Mouse (Mus musculus) kidney, embryonic 15.5 days (tissue): ENCODE results near the gene Klhl29. TPM values are rescaled to one million over a fixed set of nuclear protein-coding genes. Genes with fewer than 3 reads are reported as not detected.
A peak's percentile ranks its signal among the peaks of the same experiment; 100 is the strongest.

ENCODE experiments used
- ATAC-seq: fragments of 200-750 bp; cut with Nextera tagmentation; replicated peaks from 2 replicates; pipeline ENCODE4 v1.8.0; 2017; ENCODE audit warnings: moderate TSS enrichment; ENCODE audit not compliant: low FRiP score
- H3K27ac ChIP-seq: fragments of 300-500 bp; sonication (generic); 2 replicates; pipeline ENCODE4 v1.5.1; 2015; ENCODE audit warnings: mild to moderate bottlenecking, inconsistent platforms
- H3K27me3 ChIP-seq: fragments of 300-500 bp; sonication (generic); 2 replicates; pipeline ENCODE4 v1.6.1; 2015; ENCODE audit warnings: inconsistent platforms
- H3K36me3 ChIP-seq: fragments of 300-500 bp; sonication (generic); 2 replicates; pipeline ENCODE4 v1.6.1; 2015; ENCODE audit warnings: inconsistent platforms
- H3K4me1 ChIP-seq: fragments of 300-500 bp; sonication (generic); 2 replicates; pipeline ENCODE4 v1.6.1; 2015; ENCODE audit warnings: inconsistent platforms
- H3K4me2 ChIP-seq: fragments of 300-500 bp; sonication (generic); 2 replicates; pipeline ENCODE4 v1.6.1; 2015; ENCODE audit warnings: moderate library complexity, mild to moderate bottlenecking, inconsistent platforms
- H3K4me3 ChIP-seq: fragments of 300-500 bp; sonication (generic); replicated peaks from 2 replicates; pipeline ENCODE4 v1.5.1; 2015; ENCODE audit warnings: mild to moderate bottlenecking, inconsistent platforms
- H3K9ac ChIP-seq: fragments of 300-500 bp; sonication (generic); 2 replicates; pipeline ENCODE4 v1.6.1; 2015; ENCODE audit warnings: mild to moderate bottlenecking, inconsistent platforms
- H3K9me3 ChIP-seq: fragments of 300-500 bp; sonication (generic); replicated peaks from 2 replicates; pipeline ENCODE4 v1.6.1; 2016; ENCODE audit warnings: inconsistent platforms
- WGBS: fragments of 180-500 bp; shearing (Covaris S2); methylation state at CpG from one replicate; pipeline ENCODE4 v1.1.7; 2015; ENCODE audit warnings: mixed read lengths; 5-methylcytosine and 5-hydroxymethylcytosine counted together
- polyA plus RNA-seq: library from polyadenylated mRNA; unstranded; fragments of >200 nt; fragmentation: Nextera tagmentation; extraction: Ambion mirVana; gene quantifications from 2 replicates; pipeline ENCODE4 v1.2.1, GENCODE M21; 2015

Klhl29 gene
- polyA plus RNA-seq, 1 experiment from 2014 or later = 0.64 TPM

DNA sequence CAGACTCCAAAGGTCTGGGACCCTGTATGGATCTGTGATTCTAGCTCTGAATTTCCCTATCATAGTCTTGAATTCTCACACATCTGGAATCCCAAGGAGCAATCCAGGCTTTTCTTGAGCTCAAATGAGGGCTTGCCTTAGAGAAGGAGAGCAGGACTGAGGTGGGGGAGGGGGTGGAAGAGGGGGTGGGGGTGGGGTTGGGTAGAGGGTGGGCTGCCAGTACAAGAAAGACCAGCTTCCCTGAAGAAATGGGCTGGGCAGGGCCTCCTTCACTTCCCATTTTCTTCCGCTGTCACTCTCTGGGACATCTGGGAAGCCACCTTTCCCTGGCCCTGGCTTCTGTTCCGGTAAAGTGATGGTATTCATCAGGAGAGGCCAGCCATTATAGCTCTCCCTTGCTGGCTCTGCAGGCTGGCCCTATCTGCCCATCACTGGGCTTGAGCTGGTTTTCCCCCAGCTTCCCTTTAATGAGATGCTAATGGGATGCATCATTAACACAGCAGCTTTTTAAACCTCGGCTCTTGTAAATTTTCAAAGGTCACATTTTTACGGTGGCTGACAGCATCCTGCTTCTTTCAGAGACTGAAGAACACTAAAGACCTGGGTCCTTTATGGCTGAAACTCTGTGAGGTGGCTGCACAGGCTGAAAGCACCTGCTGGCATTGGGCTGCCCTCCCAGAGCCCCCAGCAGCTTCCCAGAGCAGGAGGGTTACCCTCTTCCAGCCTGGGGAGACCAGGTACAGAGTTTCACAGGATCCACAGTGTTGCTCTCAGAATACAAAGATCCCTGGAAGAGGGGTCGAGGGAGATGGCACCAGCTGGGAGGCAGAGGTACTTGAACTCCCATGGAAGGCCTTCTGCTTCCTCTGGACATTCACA is 231.3 kb downstream of the Klhl29 start:
- H3K4me1 ChIP-seq = peaks cover 8% of the 10 kb centered on the region; the same call in 1 of the 2 replicates
- H3K4me2 ChIP-seq = no peak overlapping the region
- H3K4me3 ChIP-seq = no peak overlapping the region
- H3K9ac ChIP-seq = no peak overlapping the region
- H3K27ac ChIP-seq = no peak overlapping the region
- H3K9me3 ChIP-seq = no peaks in the 10 kb centered on the region
- no peak for ATAC-seq
- no peaks in the 10 kb centered on the region for H3K27me3 ChIP-seq
- 36% methylated on average over 5 of the region's 5 CpGs for WGBS
- no peaks in the 10 kb centered on the region for H3K36me3 ChIP-seq

DNA sequence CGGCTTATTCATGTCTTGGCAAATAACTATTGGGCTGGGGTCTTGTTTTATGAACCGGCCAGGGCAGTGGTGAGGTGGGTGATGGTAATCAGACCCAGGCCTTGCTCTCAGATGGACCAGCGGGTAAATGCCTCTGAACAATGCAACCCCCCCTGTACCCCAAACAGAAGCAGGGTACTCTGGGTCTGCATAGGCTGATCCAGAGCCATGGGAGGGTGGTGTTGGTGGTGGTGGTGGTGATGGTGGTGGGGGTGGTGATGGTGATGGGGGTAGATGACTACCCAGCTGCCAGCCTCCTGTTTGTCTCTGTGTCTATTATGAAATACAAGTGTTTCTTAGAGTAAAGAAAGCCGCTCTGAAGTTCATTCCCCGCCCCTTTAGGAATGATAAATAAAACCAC is 232.3 kb downstream of the Klhl29 start:
- Histone ChIP-seq H3K9ac (no peak overlapping the region), H3K27ac (no peak overlapping the region), H3K4me3 (no peak overlapping the region), H3K4me2 (no peak overlapping the region), H3K27me3 (no peaks in the 10 kb centered on the region), H3K4me1 (peaks cover 8% of the 10 kb centered on the region; the same call in 1 of the 2 replicates), H3K36me3 (no peaks in the 10 kb centered on the region), H3K9me3 (no peaks in the 10 kb centered on the region)
- WGBS = 66% methylated on average over 5 of the region's 5 CpGs
- ATAC-seq = no peak

DNA sequence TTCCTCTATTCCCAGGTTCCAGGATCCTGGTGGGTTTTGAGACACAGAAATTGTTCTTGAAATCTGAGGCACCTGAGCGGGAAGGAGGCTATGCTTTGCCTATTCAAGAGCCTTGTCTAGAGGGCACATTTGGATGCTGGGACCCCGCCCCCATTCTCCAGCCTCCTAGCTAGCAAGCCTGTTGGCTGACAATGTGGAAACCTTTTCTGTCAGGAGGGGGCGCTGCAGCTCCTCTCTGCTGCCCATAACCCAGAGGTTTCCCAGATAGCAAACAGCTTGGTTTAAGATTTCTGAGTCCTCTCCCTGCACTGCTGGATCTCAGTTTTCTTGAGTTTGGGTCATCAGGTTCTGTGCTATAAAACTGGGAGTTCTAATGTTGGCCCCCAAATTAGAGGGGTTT is 232.7 kb downstream of the Klhl29 start:
- H3K9ac ChIP-seq = no peak overlapping the region
- no peaks in the 10 kb centered on the region for H3K9me3 ChIP-seq
- ATAC-seq = peak; percentile 55; the same call in 1 of the 2 replicates
- H3K27me3 ChIP-seq = no peaks in the 10 kb centered on the region
- H3K4me1 ChIP-seq = peaks cover 8% of the 10 kb centered on the region; the same call in 1 of the 2 replicates
- no peaks in the 10 kb centered on the region for H3K36me3 ChIP-seq
- H3K4me2 ChIP-seq = no peak overlapping the region
- H3K27ac ChIP-seq = no peak overlapping the region
- whole genome bisulfite sequencing = 15% methylated on average over 3 of the region's 3 CpGs
- H3K4me3 ChIP-seq = no peak overlapping the region

DNA sequence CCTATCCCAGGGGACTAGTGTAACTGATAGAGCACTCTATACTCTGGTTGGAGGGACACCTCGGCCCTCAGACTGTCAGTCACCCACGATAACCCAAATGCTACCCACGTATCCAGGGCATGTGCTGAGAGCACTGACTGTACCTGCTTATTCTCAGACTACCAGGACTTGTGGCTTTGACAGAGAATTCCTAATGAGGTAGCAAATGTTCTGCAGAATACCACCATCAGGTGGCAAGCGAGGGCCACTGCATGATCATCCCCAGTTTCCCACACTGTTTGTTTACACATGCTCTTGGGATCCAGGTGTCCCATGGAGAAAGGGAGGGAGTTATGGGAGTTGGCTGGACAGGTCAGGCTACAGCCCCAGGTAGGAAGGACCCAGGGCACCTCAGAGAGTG is 234.4 kb downstream of the Klhl29 start:
- H3K36me3 ChIP-seq = no peaks in the 10 kb centered on the region
- H3K27me3 ChIP-seq = no peaks in the 10 kb centered on the region
- H3K27ac ChIP-seq = no peak overlapping the region
- H3K4me1 ChIP-seq = peaks cover 8% of the 10 kb centered on the region; the same call in 1 of the 2 replicates
- no peak for ATAC-seq
- no peaks in the 10 kb centered on the region for H3K9me3 ChIP-seq
- H3K4me3 ChIP-seq = no peak overlapping the region
- WGBS = 62% methylated on average over 4 of the region's 4 CpGs
- no peak overlapping the region for H3K4me2 ChIP-seq
- H3K9ac ChIP-seq = no peak overlapping the region

DNA sequence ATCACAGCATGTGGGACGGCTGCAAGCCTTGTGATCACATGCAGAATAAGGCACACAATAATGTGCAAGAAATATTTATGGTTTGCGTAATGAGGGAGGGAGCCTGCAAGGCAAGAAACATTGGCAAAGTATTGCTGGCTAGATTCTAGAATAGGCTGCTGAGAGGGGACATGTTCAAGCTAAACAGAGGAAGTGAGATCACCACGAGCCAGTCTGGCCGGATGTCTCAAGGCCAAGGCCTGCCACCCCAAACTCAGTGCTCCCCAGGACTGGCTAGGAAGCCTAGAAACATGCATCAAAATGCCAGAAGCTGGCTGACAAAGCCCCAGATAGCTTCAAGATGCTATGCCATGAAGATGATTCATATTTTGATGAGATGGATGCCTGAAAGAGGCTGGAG is 236.2 kb downstream of the Klhl29 start:
- WGBS = 66% methylated on average over 4 of the region's 4 CpGs
- Histone ChIP-seq H3K9ac (no peak overlapping the region), H3K4me2 (no peak overlapping the region), H3K27me3 (no peaks in the 10 kb centered on the region), H3K9me3 (no peaks in the 10 kb centered on the region), H3K27ac (no peak overlapping the region), H3K4me3 (no peak overlapping the region), H3K36me3 (no peaks in the 10 kb centered on the region), H3K4me1 (peaks cover 8% of the 10 kb centered on the region; the same call in 1 of the 2 replicates)
- ATAC-seq = no peak

DNA sequence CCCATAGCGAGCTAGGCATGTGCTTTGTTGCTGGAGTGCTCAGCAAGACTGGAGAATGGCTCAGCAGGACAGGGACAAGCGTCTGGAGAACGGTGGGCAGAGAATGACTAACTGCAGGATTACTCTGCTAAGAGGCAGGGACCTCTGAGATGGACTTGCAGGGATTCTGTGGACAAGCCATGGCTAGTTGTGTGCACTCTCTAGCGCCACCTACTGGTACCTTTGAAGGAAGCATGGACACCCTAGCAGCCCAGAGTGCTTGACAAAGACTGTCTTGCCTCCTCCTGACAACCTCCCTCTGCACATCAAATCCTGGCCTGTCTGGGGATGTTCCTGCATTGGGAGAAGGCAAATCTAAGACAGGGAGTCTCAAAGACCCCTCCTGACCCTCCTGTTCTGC is 239.2 kb downstream of the Klhl29 start:
- peak; percentile 59; the same call in 1 of the 2 replicates for ATAC-seq
- 29% methylated on average over 4 of the region's 4 CpGs for WGBS

DNA sequence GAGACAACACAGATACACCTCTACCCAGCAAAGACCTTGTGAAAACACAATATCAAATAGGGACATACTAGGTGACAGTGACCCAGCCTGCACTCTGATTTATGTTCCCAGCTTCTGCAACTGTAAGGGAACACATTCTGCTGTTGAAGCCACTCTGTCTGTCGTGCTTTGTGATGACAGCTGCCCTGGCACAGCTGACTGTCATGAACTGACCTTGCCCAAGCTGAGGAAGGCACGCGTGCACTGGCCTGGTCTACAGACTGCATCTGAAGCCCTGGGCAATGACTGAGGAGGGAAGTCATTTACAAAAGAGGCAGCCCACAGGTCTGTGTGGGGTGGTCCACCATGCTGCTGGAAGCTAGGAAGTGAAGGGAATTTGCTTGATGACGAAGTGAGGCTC is 246.3 kb downstream of the Klhl29 start:
- Histone ChIP-seq H3K9ac (no peak overlapping the region), H3K27ac (no peak overlapping the region), H3K4me1 (no peaks in the 10 kb centered on the region), H3K4me2 (no peak overlapping the region), H3K9me3 (no peaks in the 10 kb centered on the region), H3K27me3 (no peaks in the 10 kb centered on the region), H3K4me3 (no peak overlapping the region), H3K36me3 (no peaks in the 10 kb centered on the region)
- 76% methylated on average over 4 of the region's 4 CpGs for WGBS
- no peak for ATAC-seq

More for the DNA sequence above, 239.2 kb downstream of the Klhl29 start:
- Histone ChIP-seq H3K4me3 (no peak overlapping the region), H3K27me3 (no peaks in the 10 kb centered on the region), H3K36me3 (no peaks in the 10 kb centered on the region), H3K9me3 (no peaks in the 10 kb centered on the region), H3K4me1 (no peaks in the 10 kb centered on the region), H3K4me2 (no peak overlapping the region), H3K9ac (no peak overlapping the region), H3K27ac (no peak overlapping the region)

DNA sequence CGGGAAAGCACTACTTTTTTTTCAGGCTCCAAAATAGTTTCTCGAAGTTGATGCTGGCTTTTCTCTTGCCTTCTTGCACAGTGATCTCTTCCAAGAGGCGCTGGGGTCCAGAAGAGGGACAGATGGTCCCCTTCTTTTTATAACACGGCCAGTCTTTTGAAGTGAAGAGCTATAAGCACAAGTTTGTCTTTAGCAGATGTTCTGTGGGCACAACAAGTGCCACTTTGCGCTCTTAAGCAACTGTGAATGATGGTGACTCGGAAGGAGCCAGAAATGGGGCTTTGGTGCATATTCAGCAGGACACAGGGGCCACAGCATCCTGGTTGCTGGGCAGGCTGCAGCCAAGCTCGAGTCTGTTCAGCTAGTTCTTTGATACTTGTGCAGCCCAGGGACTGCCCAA is 249.6 kb downstream of the Klhl29 start:
- Histone ChIP-seq H3K4me3 (no peak overlapping the region), H3K4me1 (no peaks in the 10 kb centered on the region), H3K9me3 (no peaks in the 10 kb centered on the region), H3K36me3 (no peaks in the 10 kb centered on the region), H3K27me3 (no peaks in the 10 kb centered on the region), H3K4me2 (no peak overlapping the region), H3K9ac (no peak overlapping the region), H3K27ac (no peak overlapping the region)
- 67% methylated on average over 7 of the region's 7 CpGs for WGBS
- ATAC-seq = no peak

DNA sequence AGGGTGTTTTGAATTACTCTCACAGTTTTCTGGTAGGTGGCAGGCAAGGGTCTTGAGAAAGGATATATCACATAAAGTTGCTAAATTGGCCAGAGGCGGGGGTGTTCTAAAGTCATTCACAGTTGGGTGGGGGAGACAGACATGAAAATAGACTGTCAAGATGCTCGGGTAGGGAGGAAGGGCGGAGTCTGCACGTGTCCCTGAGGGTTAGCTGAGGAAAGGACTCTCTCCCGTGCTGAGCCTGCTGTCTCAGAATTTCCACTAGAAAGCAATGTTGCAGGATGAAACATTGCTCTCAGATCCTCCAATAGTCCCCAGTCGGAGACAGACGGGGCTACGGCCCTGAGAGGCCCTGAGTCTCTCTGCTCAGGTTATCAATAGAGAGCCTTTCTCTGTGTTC is 252.5 kb downstream of the Klhl29 start:
- WGBS = 39% methylated on average over 8 of the region's 8 CpGs

DNA sequence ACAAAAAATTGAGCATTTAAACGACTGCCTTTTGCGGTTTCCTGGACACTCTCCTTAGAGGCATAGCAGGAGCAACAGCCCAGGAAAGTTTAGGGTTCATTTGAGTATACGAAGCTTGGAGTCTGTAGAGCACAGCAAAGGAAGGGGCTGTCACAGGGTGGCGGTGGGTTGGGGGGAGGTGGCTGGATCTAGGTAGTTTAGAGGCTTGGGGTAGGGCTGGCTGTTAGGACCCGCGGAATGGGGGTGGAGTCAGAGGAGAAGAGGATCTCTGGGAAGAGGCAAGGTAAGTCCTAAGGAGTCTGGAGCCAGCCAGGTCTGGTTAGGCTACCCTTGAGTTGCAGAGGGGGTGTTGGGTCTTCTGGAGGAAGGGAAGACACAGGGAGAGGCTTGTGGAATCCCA is 255.2 kb downstream of the Klhl29 start:
- no peaks in the 10 kb centered on the region for H3K36me3 ChIP-seq
- WGBS = 40% methylated on average over 6 of the region's 6 CpGs
- H3K4me1 ChIP-seq = peaks cover 11% of the 10 kb centered on the region
- H3K9me3 ChIP-seq = no peaks in the 10 kb centered on the region
- peak overlapping the region; percentile 36 for H3K4me3 ChIP-seq
- peak overlapping the region; percentile 59 for H3K4me2 ChIP-seq
- peak; percentile 40 for ATAC-seq
- no peaks in the 10 kb centered on the region for H3K27me3 ChIP-seq
- no peak overlapping the region; the same call in 1 of the 2 replicates for H3K9ac ChIP-seq
- peak overlapping the region; percentile 42 for H3K27ac ChIP-seq

More for the DNA sequence above, 252.5 kb downstream of the Klhl29 start:
- Histone ChIP-seq H3K9ac (no peak overlapping the region), H3K36me3 (no peaks in the 10 kb centered on the region), H3K4me3 (no peak overlapping the region), H3K27me3 (no peaks in the 10 kb centered on the region), H3K9me3 (no peaks in the 10 kb centered on the region), H3K4me2 (no peak overlapping the region), H3K4me1 (peaks cover 11% of the 10 kb centered on the region), H3K27ac (no peak overlapping the region)
- ATAC-seq = no peak

DNA sequence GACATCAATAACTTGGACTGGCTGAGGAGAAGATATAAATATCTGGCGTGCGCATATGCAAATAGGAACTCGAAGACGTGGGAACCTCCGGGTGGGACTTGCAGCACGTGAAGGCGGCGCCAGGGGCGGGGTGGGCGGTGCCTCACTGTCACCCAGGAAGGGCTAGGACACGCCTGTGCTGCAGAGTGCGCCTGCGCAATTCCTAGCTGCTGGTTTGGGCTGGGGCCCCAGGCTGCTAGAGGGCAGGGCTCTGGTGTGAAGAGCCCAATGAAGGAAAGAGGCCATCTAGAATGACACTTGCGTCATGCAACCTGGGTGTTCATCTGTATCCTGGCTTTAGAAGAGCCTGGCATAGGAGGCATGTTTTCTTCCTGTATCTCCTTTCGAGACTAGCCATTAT is 255.8 kb downstream of the Klhl29 start:
- ATAC-seq = peak; percentile 97
- WGBS = 9% methylated on average over 15 of the region's 15 CpGs
- Histone ChIP-seq H3K27me3 (no peaks in the 10 kb centered on the region), H3K4me2 (peak overlapping the region; percentile 59), H3K9me3 (no peaks in the 10 kb centered on the region), H3K36me3 (no peaks in the 10 kb centered on the region), H3K4me1 (peaks cover 11% of the 10 kb centered on the region), H3K27ac (peak overlapping the region; percentile 42), H3K9ac (no peak overlapping the region), H3K4me3 (peak overlapping the region; percentile 36)

DNA sequence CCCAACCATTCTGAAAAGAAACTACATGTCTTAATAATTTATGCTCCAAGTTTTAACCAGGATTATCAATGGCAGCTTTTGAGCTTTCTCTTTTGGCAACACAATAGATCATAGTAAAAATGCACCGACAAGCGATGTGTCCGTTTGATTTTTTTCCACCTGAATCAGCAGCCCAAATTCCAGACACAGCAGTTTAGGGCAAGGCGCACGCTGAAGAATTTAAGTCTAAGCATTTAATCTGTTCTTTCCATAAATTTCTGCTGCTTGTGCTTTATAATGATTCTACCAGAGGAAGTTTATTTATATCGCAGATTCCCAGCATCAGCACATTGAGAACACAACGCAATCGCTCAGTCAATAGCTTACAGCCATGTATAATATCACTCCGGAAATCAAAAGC is 256.2 kb downstream of the Klhl29 start:
- Histone ChIP-seq H3K9me3 (no peaks in the 10 kb centered on the region), H3K9ac (no peak overlapping the region), H3K36me3 (no peaks in the 10 kb centered on the region), H3K27ac (peak overlapping the region; percentile 42), H3K4me2 (peak overlapping the region; percentile 59), H3K27me3 (no peaks in the 10 kb centered on the region), H3K4me1 (peaks cover 11% of the 10 kb centered on the region), H3K4me3 (peak overlapping the region; percentile 36)
- no peak for ATAC-seq
- 38% methylated on average over 9 of the region's 9 CpGs for WGBS
